Mouse (Mus musculus) olfactory bulb, adult 2 months (tissue): ENCODE results near the gene Gimd1. TPM values are rescaled to one million over a fixed set of nuclear protein-coding genes. Genes with fewer than 3 reads are reported as not detected.

ENCODE experiments used
- H3K27ac ChIP-seq: fragments of 200-500 bp; 2 replicates; pipeline ENCODE4 v1.5.1; 2012; ENCODE audit warnings: low read depth, low read length; ENCODE audit not compliant: insufficient read depth
- H3K4me1 ChIP-seq: fragments of 200-500 bp; 2 replicates; pipeline ENCODE4 v1.6.1; 2012; ENCODE audit warnings: low read length; ENCODE audit not compliant: control insufficient read depth, insufficient read depth
- H3K4me3 ChIP-seq: fragments of 200-500 bp; 2 replicates; pipeline ENCODE4 v1.5.1; 2012; ENCODE audit warnings: mild to moderate bottlenecking, low read depth, low read length, moderate library complexity; ENCODE audit not compliant: insufficient read depth
- CTCF ChIP-seq: fragments of 200-500 bp; IDR thresholded peaks from 2 replicates; pipeline ENCODE4 v1.5.1; 2012; ENCODE audit warnings: low read depth, mild to moderate bottlenecking, low read length, moderate library complexity; ENCODE audit not compliant: insufficient read depth
- POLR2A ChIP-seq: fragments of 200-500 bp; IDR thresholded peaks from 2 replicates; pipeline ENCODE4 v1.6.1; 2012; ENCODE audit warnings: mild to moderate bottlenecking, low read depth, low read length, moderate library complexity; ENCODE audit not compliant: insufficient read depth
- WGBS: fragments of 180-500 bp; shearing (Covaris S2); methylation state at CpG from one replicate; pipeline ENCODE4 v1.1.7; 2018; 5-methylcytosine and 5-hydroxymethylcytosine counted together
- polyA plus RNA-seq: library from polyadenylated mRNA; stranded (reverse); fragments of >200 nt; gene quantifications from 2 replicates; pipeline ENCODE4 v1.2.4, GENCODE M21; 2012; ENCODE audit warnings: low replicate concordance; ENCODE audit not compliant: missing spikeins, insufficient read depth, insufficient read length

Gimd1 gene
- polyA plus RNA-seq, 1 experiment: not detected

- WGBS: 94% methylated on average over 3 of the region's 3 CpGs
- TF ChIP-seq POLR2A (no peak), CTCF (no peak)
- Histone ChIP-seq H3K4me3 (no peak overlapping the region), H3K4me1 (no peaks in the 10 kb centered on the region), H3K27ac (no peak overlapping the region)
These were observed 7.5 kb downstream of the Gimd1 start for GRCm38 (mm10) chr3:132637080-132637479.

- WGBS: 84% methylated on average over 4 of the region's 4 CpGs
- TF ChIP-seq POLR2A (no peak), CTCF (no peak)
- no peak overlapping the region for H3K27ac ChIP-seq
- no peak overlapping the region for H3K4me3 ChIP-seq
- no peaks in the 10 kb centered on the region for H3K4me1 ChIP-seq
These were observed 14.5 kb downstream of the Gimd1 start for GRCm38 (mm10) chr3:132644071-132644470.

DNA sequence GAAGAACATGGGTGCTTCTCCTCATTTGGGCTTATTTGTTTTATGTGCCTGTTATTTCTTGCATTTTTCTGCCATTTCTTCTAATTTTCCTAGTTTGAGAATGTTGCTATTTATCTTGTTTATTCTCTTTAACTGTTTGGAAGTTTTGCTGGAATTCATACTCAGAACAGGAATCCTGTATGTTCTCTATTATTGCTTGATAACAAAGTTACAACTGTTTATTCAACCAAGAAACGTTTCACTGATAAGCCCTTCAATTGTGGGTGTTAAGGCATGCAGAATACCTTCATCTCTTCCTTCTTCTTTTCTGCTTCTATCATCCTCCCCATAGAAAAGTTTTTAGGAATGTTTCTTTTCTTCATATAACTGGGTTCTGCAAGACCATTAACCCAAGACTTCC is 17.2 kb downstream of the Gimd1 start:
- Histone ChIP-seq H3K4me1 (no peaks in the 10 kb centered on the region), H3K27ac (no peak overlapping the region), H3K4me3 (no peak overlapping the region)
- TF ChIP-seq CTCF (no peak), POLR2A (no peak)
- WGBS: 36% methylated on average over 1 of the region's 1 CpGs

- no peak for TF ChIP-seq POLR2A
- TF ChIP-seq CTCF: no peak
- H3K27ac ChIP-seq: no peak overlapping the region
- H3K4me1 ChIP-seq: no peaks in the 10 kb centered on the region
- 82% methylated on average over 7 of the region's 7 CpGs for WGBS
- no peak overlapping the region for H3K4me3 ChIP-seq
These were observed 19.7 kb downstream of the Gimd1 start for GRCm38 (mm10) chr3:132649368-132649767.

- Histone ChIP-seq H3K27ac (no peak overlapping the region), H3K4me3 (no peak overlapping the region), H3K4me1 (no peaks in the 10 kb centered on the region)
- 45% methylated on average over 5 of the region's 5 CpGs for WGBS
- no peak for TF ChIP-seq CTCF
- TF ChIP-seq POLR2A: no peak
These were observed 20.6 kb downstream of the Gimd1 start for GRCm38 (mm10) chr3:132650191-132650590.

DNA sequence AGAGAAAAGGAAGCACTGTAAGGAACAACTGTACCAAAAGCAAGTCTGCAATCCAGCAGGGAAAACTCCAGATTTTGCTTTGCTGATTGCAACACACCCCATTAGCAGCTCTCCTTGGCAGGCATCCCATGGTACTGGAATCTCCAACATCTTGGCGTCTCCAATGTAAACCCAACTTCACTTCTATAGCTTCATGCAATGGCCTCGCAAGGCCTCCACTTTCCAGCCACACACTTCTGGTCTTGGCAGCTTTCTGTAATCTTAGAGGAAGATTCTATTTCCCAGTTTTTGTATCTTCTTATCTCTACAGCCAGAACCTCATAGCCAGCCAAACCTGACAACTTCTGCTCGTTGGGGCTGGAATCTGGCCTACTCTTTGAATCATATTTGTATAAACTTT is 22.2 kb downstream of the Gimd1 start:
- WGBS: 73% methylated on average over 3 of the region's 3 CpGs
- Histone ChIP-seq H3K27ac (no peak overlapping the region), H3K4me3 (no peak overlapping the region), H3K4me1 (no peaks in the 10 kb centered on the region)
- TF ChIP-seq CTCF (no peak), POLR2A (no peak)

DNA sequence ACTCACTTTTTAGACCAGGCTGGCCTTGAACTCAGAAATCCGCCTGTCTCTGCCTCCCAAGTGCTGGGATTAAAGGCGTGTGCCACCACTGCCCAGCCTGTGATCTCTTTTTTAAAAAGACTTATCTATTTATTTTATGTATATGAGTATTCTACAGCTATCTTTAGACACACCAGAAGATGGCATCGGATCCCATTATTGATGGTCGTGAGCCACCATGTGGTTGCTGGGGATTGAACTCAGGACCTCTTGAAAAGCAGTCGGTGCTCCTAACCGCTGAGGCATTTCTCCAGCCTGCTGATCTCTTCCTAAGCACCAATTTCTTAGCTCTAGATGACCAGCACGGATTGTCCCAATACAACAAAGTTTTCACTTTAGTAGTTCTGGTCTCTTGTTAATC is 24.3 kb downstream of the Gimd1 start:
- TF ChIP-seq POLR2A: no peak
- TF ChIP-seq CTCF: no peak
- Histone ChIP-seq H3K4me1 (no peaks in the 10 kb centered on the region), H3K27ac (no peak overlapping the region), H3K4me3 (no peak overlapping the region)
- WGBS: 84% methylated on average over 7 of the region's 7 CpGs

- Histone ChIP-seq H3K4me3 (no peak overlapping the region), H3K27ac (no peak overlapping the region), H3K4me1 (no peaks in the 10 kb centered on the region)
- 30% methylated on average over 2 of the region's 2 CpGs for WGBS
- TF ChIP-seq POLR2A (no peak), CTCF (no peak)
These were observed 26.3 kb downstream of the Gimd1 start for GRCm38 (mm10) chr3:132655955-132656354.

DNA sequence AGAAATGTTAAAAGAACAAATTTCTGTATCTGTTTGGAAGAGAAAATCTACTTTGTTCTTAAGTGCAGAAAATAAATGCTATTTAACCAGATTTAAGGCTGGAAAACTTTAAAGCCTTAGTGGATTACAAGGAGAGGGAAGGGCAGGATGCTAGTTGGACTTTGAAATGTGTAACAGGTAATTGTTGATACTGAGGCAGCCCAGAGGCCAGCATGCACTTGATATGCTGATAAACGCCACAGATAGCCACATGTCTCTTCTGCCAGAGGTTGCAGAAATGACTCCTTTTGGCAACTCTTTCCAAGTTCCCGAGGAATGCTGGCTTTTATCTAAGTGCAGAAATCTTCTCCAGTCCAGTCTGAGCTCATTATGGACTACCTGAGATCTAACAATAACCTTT is 47.9 kb downstream of the Gimd1 start:
- no peak for TF ChIP-seq CTCF
- TF ChIP-seq POLR2A: no peak
- no peak overlapping the region for H3K4me3 ChIP-seq
- 85% methylated on average over 2 of the region's 2 CpGs for WGBS
- no peak overlapping the region for H3K27ac ChIP-seq
- no peaks in the 10 kb centered on the region for H3K4me1 ChIP-seq
